Mouse (Mus musculus) hindbrain, postnatal 0 days (tissue): ENCODE measurements at regions not wholly inside any gene's neighbourhood (a gene's known extent, or its start where the extent isn't known, plus 50 kb on each side); places are given as distances from the start of the nearest gene placed in this dataset.

ENCODE experiments used
- ATAC-seq: fragments of 200-750 bp; cut with Nextera tagmentation; 2 replicates; pipeline ENCODE4 v1.8.0; 2017; ENCODE audit warnings: mild to moderate bottlenecking, moderate TSS enrichment, moderate library complexity
- DNase-seq: peaks from one replicate; pipeline ENCODE4 v3.0.0-alpha.2; 2015; ENCODE audit warnings: low spot score
- H3K27ac ChIP-seq: fragments of 300-500 bp; sonication (generic); 2 replicates; pipeline ENCODE4 v1.5.1; 2014; ENCODE audit warnings: mild to moderate bottlenecking
- H3K27me3 ChIP-seq: fragments of 300-500 bp; sonication (generic); 2 replicates; pipeline ENCODE4 v1.6.1; 2014; ENCODE audit warnings: low read length, mixed read lengths; ENCODE audit not compliant: insufficient read depth
- H3K36me3 ChIP-seq: fragments of 300-500 bp; sonication (generic); 2 replicates; pipeline ENCODE4 v1.6.1; 2014; ENCODE audit warnings: low read length, mixed read lengths; ENCODE audit not compliant: insufficient read depth
- H3K4me1 ChIP-seq: fragments of 300-500 bp; sonication (generic); 2 replicates; pipeline ENCODE4 v1.6.1; 2014; ENCODE audit warnings: antibody characterized with exemption, low read length, mixed read lengths; ENCODE audit not compliant: insufficient read depth
- H3K4me2 ChIP-seq: fragments of 300-500 bp; sonication (generic); 2 replicates; pipeline ENCODE4 v1.6.1; 2014; ENCODE audit warnings: low read depth, mild to moderate bottlenecking, low read length, moderate library complexity, mixed read lengths
- H3K4me3 ChIP-seq: fragments of 300-500 bp; sonication (generic); 2 replicates; pipeline ENCODE4 v1.5.1; 2014; ENCODE audit warnings: low read length
- H3K9ac ChIP-seq: fragments of 300-500 bp; sonication (generic); replicated peaks from 2 replicates; pipeline ENCODE4 v1.6.1; 2014; ENCODE audit warnings: mild to moderate bottlenecking, low read length, moderate library complexity, mixed read lengths
- H3K9me3 ChIP-seq: fragments of 300-500 bp; sonication (generic); 2 replicates; pipeline ENCODE4 v1.6.1; 2016; ENCODE audit warnings: low read length, mixed read lengths
- CTCF ChIP-seq: IDR thresholded peaks from 2 replicates; pipeline ENCODE4 v1.5.1; 2016; ENCODE audit warnings: antibody characterized with exemption, control low read depth, low read depth
- WGBS: fragments of 180-500 bp; shearing (Covaris S2); extraction: QIAGEN DNeasy Blood & Tissue Kit; methylation state at CpG from one replicate; pipeline ENCODE4 v1.1.7; 2014; 5-methylcytosine and 5-hydroxymethylcytosine counted together

- H3K36me3 ChIP-seq, result no peaks in the 10 kb centered on the region
- no peak overlapping the region for H3K27ac ChIP-seq
- H3K27me3 ChIP-seq, result no peaks in the 10 kb centered on the region
- no peak for TF ChIP-seq CTCF
- DNase-seq, result no peak
- 54% methylated on average over 11 of the region's 11 CpGs for WGBS
- no peak overlapping the region for H3K4me3 ChIP-seq
- no peaks in the 10 kb centered on the region for H3K9me3 ChIP-seq
- no peak overlapping the region for H3K9ac ChIP-seq
- no peaks in the 10 kb centered on the region for H3K4me1 ChIP-seq
- ATAC-seq, result no peak
- no peak overlapping the region for H3K4me2 ChIP-seq
Measured at GRCm38 (mm10) chr4:31655364-31656106, 308.4 kb upstream of the Map3k7 start.

GRCm38 (mm10) chr4:31656111-31656510, 307.8 kb upstream of the Map3k7 start:
- no peak for TF ChIP-seq CTCF
- no peak for DNase-seq
- Histone ChIP-seq H3K27me3 (no peaks in the 10 kb centered on the region), H3K4me1 (no peaks in the 10 kb centered on the region), H3K36me3 (no peaks in the 10 kb centered on the region), H3K4me3 (no peak overlapping the region), H3K4me2 (no peak overlapping the region), H3K9ac (no peak overlapping the region), H3K9me3 (no peaks in the 10 kb centered on the region), H3K27ac (no peak overlapping the region)
- 96% methylated on average over 8 of the region's 8 CpGs for WGBS
- ATAC-seq, result no peak

DNA sequence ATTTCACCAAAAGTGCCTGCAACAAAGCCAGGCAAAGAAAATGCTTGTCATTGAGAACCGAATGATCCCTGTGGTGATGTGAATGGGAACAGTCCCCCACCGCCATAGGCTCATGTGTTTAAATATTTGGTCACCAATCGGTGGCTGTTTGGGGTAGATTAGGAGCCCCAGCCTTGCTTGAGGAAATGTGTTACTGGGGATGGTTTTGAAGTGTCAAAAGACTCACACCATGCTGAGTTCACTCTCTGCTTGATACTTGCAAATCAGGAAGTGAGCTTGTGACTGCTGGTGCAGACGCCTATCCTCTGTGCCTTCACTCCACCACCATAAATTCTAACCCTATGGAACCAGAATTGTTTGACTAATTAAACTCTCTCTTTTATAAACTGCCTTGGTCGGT, 305.1 kb upstream of the Map3k7 start:
- Histone ChIP-seq H3K27me3 (no peaks in the 10 kb centered on the region), H3K4me3 (no peak overlapping the region), H3K9ac (no peak overlapping the region), H3K36me3 (no peaks in the 10 kb centered on the region), H3K4me1 (no peaks in the 10 kb centered on the region), H3K27ac (no peak overlapping the region), H3K9me3 (no peaks in the 10 kb centered on the region), H3K4me2 (no peak overlapping the region)
- TF ChIP-seq CTCF, result no peak
- no peak for ATAC-seq
- WGBS, result 61% methylated on average over 5 of the region's 5 CpGs
- no peak for DNase-seq

DNA sequence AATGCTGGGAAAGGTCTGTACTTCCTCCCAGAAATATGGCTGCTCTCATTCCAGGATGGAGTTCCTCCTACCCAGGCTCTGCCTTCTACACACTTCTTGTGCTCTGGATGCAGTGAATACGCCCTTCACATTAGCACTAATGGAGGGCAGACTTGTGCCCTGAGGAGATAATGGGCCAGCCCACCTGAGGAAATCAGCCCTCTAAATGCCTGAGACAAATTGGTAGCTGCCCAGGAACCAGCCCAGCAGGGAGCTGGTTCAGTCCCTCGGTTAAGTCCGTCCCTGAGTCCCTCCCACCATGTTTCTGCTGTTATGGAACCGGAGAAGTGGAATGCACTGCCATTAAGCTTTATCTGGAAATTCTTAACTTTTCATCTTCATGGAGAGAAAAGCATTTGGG, 303.0 kb upstream of the Map3k7 start:
- H3K4me2 ChIP-seq, result no peak overlapping the region
- no peaks in the 10 kb centered on the region for H3K4me1 ChIP-seq
- no peak overlapping the region for H3K27ac ChIP-seq
- no peak overlapping the region for H3K4me3 ChIP-seq
- no peaks in the 10 kb centered on the region for H3K9me3 ChIP-seq
- no peaks in the 10 kb centered on the region for H3K27me3 ChIP-seq
- H3K36me3 ChIP-seq, result no peaks in the 10 kb centered on the region
- no peak for DNase-seq
- H3K9ac ChIP-seq, result no peak overlapping the region
- 31% methylated on average over 4 of the region's 4 CpGs for WGBS
- no peak for ATAC-seq
- no peak for TF ChIP-seq CTCF

DNA sequence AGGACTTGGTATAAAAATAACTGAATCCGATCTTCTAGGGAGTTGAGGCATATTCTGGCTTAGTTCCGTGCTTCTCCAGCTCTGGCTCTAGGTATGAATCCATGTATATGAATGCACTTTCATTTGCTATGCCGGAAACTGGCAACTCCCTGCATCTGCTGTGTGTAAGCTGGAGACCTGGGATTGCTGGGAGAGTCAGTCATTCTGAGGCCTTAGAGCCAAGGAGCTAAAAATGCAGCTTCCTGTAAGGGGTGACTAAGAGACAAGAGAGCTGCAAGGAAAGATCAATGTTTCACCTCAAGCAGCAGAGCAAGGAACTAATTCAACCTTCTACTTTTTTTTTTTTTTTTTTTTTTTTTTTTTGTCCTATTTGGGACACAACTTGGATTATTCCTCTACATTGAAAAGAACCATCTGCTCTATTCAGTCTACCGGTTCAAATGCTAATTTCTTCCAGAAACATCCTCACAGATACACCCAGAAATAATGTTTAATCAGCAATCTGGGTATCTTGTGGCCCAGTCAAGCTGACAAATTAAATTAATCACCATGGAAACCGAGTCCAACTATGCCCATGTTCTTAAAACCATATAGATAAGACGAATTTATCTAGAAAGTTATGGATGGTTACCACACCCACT, 292.2 kb upstream of the Map3k7 start:
- Histone ChIP-seq H3K4me2 (no peak overlapping the region), H3K4me1 (no peaks in the 10 kb centered on the region), H3K27ac (no peak overlapping the region), H3K4me3 (no peak overlapping the region), H3K36me3 (no peaks in the 10 kb centered on the region), H3K27me3 (no peaks in the 10 kb centered on the region), H3K9ac (no peak overlapping the region), H3K9me3 (no peaks in the 10 kb centered on the region)
- no peak for DNase-seq
- TF ChIP-seq CTCF, result no peak
- WGBS, result 53% methylated on average over 6 of the region's 6 CpGs
- no peak for ATAC-seq

DNA sequence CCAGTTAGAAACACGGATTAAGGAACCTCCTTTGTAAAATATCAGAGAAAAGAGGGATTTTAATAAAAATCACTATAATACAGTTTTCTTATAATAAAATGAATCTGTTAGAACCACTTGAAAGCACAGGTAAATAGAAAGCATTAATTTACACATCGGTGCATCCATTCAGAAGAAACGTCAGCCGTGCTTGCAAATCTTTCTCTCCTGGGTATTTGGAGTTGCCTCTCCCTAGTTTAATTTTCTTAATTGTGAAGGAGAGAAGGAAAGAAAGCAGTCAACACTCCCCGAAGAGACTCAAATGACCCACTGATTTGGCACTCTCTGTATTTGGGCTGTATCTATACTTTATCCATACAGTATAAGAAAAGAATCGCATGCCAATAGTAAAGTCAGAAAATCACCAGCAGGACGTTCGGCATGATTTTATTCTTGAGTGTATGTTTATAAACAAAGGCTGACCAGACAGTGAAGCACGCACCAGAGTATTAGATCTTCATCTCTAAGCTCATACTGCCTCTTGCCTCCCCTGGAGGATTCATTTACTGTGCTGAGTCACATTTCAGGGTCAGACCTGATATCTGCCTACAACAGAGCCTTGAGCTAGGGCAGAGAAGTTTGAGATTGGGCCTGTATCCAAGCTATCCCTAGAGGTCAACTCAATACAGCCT, 291.6 kb upstream of the Map3k7 start:
- ATAC-seq (no peak), DNase-seq (no peak)
- Histone ChIP-seq H3K4me3 (no peak overlapping the region), H3K27me3 (no peaks in the 10 kb centered on the region), H3K27ac (no peak overlapping the region), H3K9ac (no peak overlapping the region), H3K4me2 (no peak overlapping the region), H3K4me1 (no peaks in the 10 kb centered on the region), H3K9me3 (no peaks in the 10 kb centered on the region), H3K36me3 (no peaks in the 10 kb centered on the region)
- TF ChIP-seq CTCF, result no peak
- 63% methylated on average over 9 of the region's 9 CpGs for WGBS

GRCm38 (mm10) chr4:31672842-31673171, 291.1 kb upstream of the Map3k7 start:
- Histone ChIP-seq H3K27ac (no peak overlapping the region), H3K4me3 (no peak overlapping the region), H3K4me1 (no peaks in the 10 kb centered on the region), H3K4me2 (no peak overlapping the region), H3K9me3 (no peaks in the 10 kb centered on the region), H3K9ac (no peak overlapping the region), H3K36me3 (no peaks in the 10 kb centered on the region), H3K27me3 (no peaks in the 10 kb centered on the region)
- WGBS, result 89% methylated on average over 2 of the region's 2 CpGs
- ATAC-seq, result no peak
- TF ChIP-seq CTCF, result no peak
- no peak for DNase-seq
